Mouse (Mus musculus) liver, embryonic 14.5 days (tissue): ENCODE data around the gene Apoe.

Experiments used
- CTCF ChIP-seq: IDR thresholded peaks from 2 replicates; pipeline ENCODE4 v1.5.1; 2016; ENCODE audit warnings: antibody characterized with exemption, low read depth, control low read depth
- EP300 ChIP-seq: IDR thresholded peaks from 2 replicates; pipeline ENCODE4 v1.6.1; 2016; ENCODE audit warnings: antibody characterized with exemption, low read depth

DNA sequence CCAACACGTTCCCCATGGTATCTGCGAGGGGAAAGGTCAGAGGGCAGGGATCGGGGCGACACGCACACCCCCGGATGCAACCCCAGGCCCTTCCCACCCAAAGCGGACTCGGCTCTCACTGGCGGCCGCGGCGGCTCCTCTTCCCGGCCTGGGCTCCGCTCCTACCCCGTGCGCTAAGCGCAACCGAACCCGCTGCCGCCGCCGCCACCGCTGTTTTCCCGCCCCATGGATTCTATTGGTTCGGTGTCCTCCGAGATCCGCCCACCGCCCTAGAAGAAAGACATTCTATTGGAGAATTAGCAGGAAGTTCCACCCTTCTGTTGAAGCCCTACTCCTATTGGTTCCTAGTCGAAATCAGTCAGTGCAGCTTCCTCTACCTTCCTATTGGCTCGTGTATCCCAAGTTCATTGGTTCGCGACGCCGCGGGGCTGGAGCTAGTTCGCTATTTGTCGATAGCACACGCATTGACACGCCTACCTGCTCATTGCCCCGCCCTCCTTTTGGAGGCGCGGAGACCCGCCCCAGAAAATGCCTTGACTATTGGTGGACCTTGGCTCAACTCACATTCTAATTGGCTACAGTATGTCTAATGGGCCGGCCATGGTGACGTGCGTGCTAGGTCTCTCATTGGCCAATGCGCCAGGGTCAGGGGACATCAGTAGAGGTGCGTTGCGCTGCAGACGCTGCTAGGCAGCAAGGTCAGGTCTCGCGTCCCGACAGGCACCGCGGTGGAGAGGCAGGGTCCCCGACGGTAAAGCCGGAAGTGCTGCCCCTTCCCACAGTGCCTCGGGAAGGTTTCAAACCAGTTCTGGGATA lies 16.5 kb upstream of the Apoe start, which contains the start of gene Tomm40:
- TF ChIP-seq CTCF: no peak
- TF ChIP-seq EP300: no peak; the same call in 1 of the 2 replicates
